Comparison of ENCODE assay signal across 13 mouse cellular contexts in genomic region chr9:114907509-114907908, GRCm38 (mm10). TPM values are rescaled to one million over a fixed set of nuclear protein-coding genes. Genes with fewer than 3 reads are reported as not detected.
DNase-seq lines count a peak whose midpoint lies in the region; ATAC-seq lines count a peak whose summit lies in the region.
"Had no signal": no experiment of that assay in that cellular context is flagged by ENCODE, and none has a peak within 500 bp of the region (broad histone marks: within the 10 kb centered on the region; RNA-seq: fewer than 3 reads in every experiment).

No protein-coding gene starts in this region.

- no peak for DNase-seq in limb, embryonic 10.5 days (ENCODE audit: low spot score)
- DNase-seq in heart, postnatal 10 days: peak; percentile 17 to 20
- DNase-seq in kidney, postnatal 36 days: peak; percentile 46 to 65
- no peak for DNase-seq in right cerebral cortex, postnatal 14 days
- DNase-seq: cerebellum, postnatal 10 days; layer of hippocampus, adult 9-11 months; right cerebral cortex, postnatal 4 days; thymus, postnatal 4 days had no signal

- intact Hi-C loops in heart, postnatal 10 days (cut with DNase I): no loop called here

- 0 out of 2 replicates have a peak overlapping the region, but pooled peaks have one; percentile 0 for H3K9ac ChIP-seq in limb, embryonic 13.5 days
- H3K9ac ChIP-seq in heart, embryonic 12.5 days: no peak overlapping the region
- H3K9ac ChIP-seq in hindbrain, embryonic 12.5 days: no peak overlapping the region
- H3K9ac ChIP-seq: stomach, embryonic 15.5 days had no signal

- peaks cover 3% of the 10 kb centered on the region; the same call in 1 of the 2 replicates for H3K27me3 ChIP-seq in limb, embryonic 13.5 days
- no peaks in the 10 kb centered on the region for H3K27me3 ChIP-seq in limb, embryonic 10.5 days (ENCODE audit: low read depth, poor library complexity, severe bottlenecking)
- H3K27me3 ChIP-seq in heart, embryonic 12.5 days (replicated peaks): no peaks in the 10 kb centered on the region
- no peaks in the 10 kb centered on the region for H3K27me3 ChIP-seq in hindbrain, embryonic 12.5 days
- H3K27me3 ChIP-seq: stomach, embryonic 15.5 days had no signal

- H3K4me3 ChIP-seq in limb, embryonic 13.5 days: no peak overlapping the region
- H3K4me3 ChIP-seq in limb, embryonic 10.5 days: no peak overlapping the region
- H3K4me3 ChIP-seq in heart, embryonic 12.5 days: no peak overlapping the region
- H3K4me3 ChIP-seq in hindbrain, embryonic 12.5 days: no peak overlapping the region
- H3K4me3 ChIP-seq: stomach, embryonic 15.5 days had no signal

- H3K27ac ChIP-seq in limb, embryonic 13.5 days: no peak overlapping the region
- no peak overlapping the region for H3K27ac ChIP-seq in limb, embryonic 10.5 days
- H3K27ac ChIP-seq in heart, embryonic 12.5 days (ENCODE audit: poor library complexity, severe bottlenecking): 0 out of 2 replicates have a peak overlapping the region, but pooled peaks have one; percentile 6
- no peak overlapping the region for H3K27ac ChIP-seq in hindbrain, embryonic 12.5 days
- H3K27ac ChIP-seq: stomach, embryonic 15.5 days had no signal

- peaks cover 28% of the 10 kb centered on the region for H3K4me1 ChIP-seq in limb, embryonic 13.5 days
- peaks cover 24% of the 10 kb centered on the region for H3K4me1 ChIP-seq in limb, embryonic 10.5 days
- peaks cover 10% of the 10 kb centered on the region; the same call in 1 of the 2 replicates for H3K4me1 ChIP-seq in heart, embryonic 12.5 days (replicated peaks)
- H3K4me1 ChIP-seq in hindbrain, embryonic 12.5 days: no peaks in the 10 kb centered on the region
- H3K4me1 ChIP-seq: stomach, embryonic 15.5 days had no signal

- peaks cover 17% of the 10 kb centered on the region for H3K36me3 ChIP-seq in limb, embryonic 13.5 days
- H3K36me3 ChIP-seq in limb, embryonic 10.5 days: peaks cover 16% of the 10 kb centered on the region
- peaks cover 32% of the 10 kb centered on the region for H3K36me3 ChIP-seq in heart, embryonic 12.5 days
- H3K36me3 ChIP-seq in hindbrain, embryonic 12.5 days: peaks cover 6% of the 10 kb centered on the region; the same call in 1 of the 2 replicates

- 60% methylated on average over 7 of the region's 7 CpGs for WGBS in limb, embryonic 13.5 days
- 78% methylated on average over 7 of the region's 7 CpGs for WGBS in limb, embryonic 10.5 days
- 56% methylated on average over 7 of the region's 7 CpGs for WGBS in heart, embryonic 12.5 days
- WGBS in hindbrain, embryonic 12.5 days: 85% methylated on average over 7 of the region's 7 CpGs

- ATAC-seq in limb, embryonic 13.5 days (ENCODE audit: low FRiP score, low read depth): no peak
- no peak for ATAC-seq in heart, embryonic 12.5 days (ENCODE audit: insufficient number of reproducible peaks, low FRiP score)
- ATAC-seq in hindbrain, embryonic 12.5 days (ENCODE audit: low FRiP score): no peak
- ATAC-seq: inflammation-experienced regulatory T-cells, adult 6 months had no signal

- no peak overlapping the region for H3K4me2 ChIP-seq in limb, embryonic 13.5 days (replicated peaks)
- H3K4me2 ChIP-seq in heart, embryonic 12.5 days: no peak overlapping the region
- H3K4me2 ChIP-seq in hindbrain, embryonic 12.5 days (replicated peaks): no peak overlapping the region
- H3K4me2 ChIP-seq: stomach, embryonic 15.5 days had no signal

- H3K9me3 ChIP-seq in limb, embryonic 13.5 days: no peaks in the 10 kb centered on the region
- H3K9me3 ChIP-seq in limb, embryonic 10.5 days (replicated peaks): no peaks in the 10 kb centered on the region
- no peaks in the 10 kb centered on the region for H3K9me3 ChIP-seq in heart, embryonic 12.5 days (replicated peaks)
- H3K9me3 ChIP-seq in hindbrain, embryonic 12.5 days (replicated peaks): no peaks in the 10 kb centered on the region
- H3K9me3 ChIP-seq: stomach, embryonic 15.5 days had no signal

RNA-seq across cellular contexts. Expression of gene Gpd1l, which starts 26.3 kb away (rescaled TPM):
- polyA plus RNA-seq in limb, embryonic 13.5 days (2015; fragmentation: Nextera tagmentation; extraction: Ambion mirVana): 8.5 and 9.7 TPM in 2 replicates
- 10.6 and 12.6 TPM in 2 replicates for polyA plus RNA-seq in limb, embryonic 10.5 days (2016; fragmentation: Nextera tagmentation; extraction: Ambion mirVana)
- polyA plus RNA-seq in heart, embryonic 12.5 days (2016; fragmentation: Nextera tagmentation; extraction: Ambion mirVana): 15.5 and 19.3 TPM in 2 replicates
- total RNA-seq in heart, postnatal 10 days (2021): 10 to 100 TPM; 40.0 to 40.9 TPM
- polyA plus RNA-seq in hindbrain, embryonic 12.5 days (2016; fragmentation: Nextera tagmentation; extraction: Ambion mirVana): 16.3 and 17.2 TPM in 2 replicates

Comparison
In these comparisons a context has a peak if more than half of its experiments do, and no peak if none do; other contexts are left out.
1. DNase-seq: peak in heart, postnatal 10 days (2 of 2) and kidney, postnatal 36 days (2 of 2); none in limb, embryonic 10.5 days (single experiment) and right cerebral cortex, postnatal 14 days (single experiment).